Mouse (Mus musculus) liver, postnatal 0 days (tissue): ENCODE measurements around the gene Csrnp1. TPM values are rescaled to one million over a fixed set of nuclear protein-coding genes. Genes with fewer than 3 reads are reported as not detected.

Experiments
- ATAC-seq: fragments of 200-750 bp; cut with Nextera tagmentation; 2 replicates; pipeline ENCODE4 v1.8.0; 2017; ENCODE audit warnings: mild to moderate bottlenecking, moderate library complexity
- DNase-seq: peaks from one replicate; pipeline ENCODE4 v3.0.0-alpha.2; 2016
- H3K27ac ChIP-seq: fragments of 300-500 bp; sonication (generic); 2 replicates; pipeline ENCODE4 v1.5.1; 2014; ENCODE audit warnings: antibody characterized with exemption, moderate library complexity, mild to moderate bottlenecking, low read depth
- H3K27me3 ChIP-seq: fragments of 300-500 bp; sonication (generic); 2 replicates; pipeline ENCODE4 v1.6.1; 2014; ENCODE audit warnings: low read length, control low read depth, mixed read lengths; ENCODE audit not compliant: insufficient read depth
- H3K36me3 ChIP-seq: fragments of 300-500 bp; sonication (generic); replicated peaks from 2 replicates; pipeline ENCODE4 v1.6.1; 2014; ENCODE audit warnings: mild to moderate bottlenecking, control low read depth, low read length, moderate library complexity, mixed read lengths; ENCODE audit not compliant: insufficient read depth
- H3K4me1 ChIP-seq: fragments of 300-500 bp; sonication (generic); 2 replicates; pipeline ENCODE4 v1.6.1; 2014; ENCODE audit warnings: antibody characterized with exemption, mild to moderate bottlenecking, control low read depth; ENCODE audit not compliant: insufficient read depth
- H3K4me2 ChIP-seq: fragments of 300-500 bp; sonication (generic); 2 replicates; pipeline ENCODE4 v1.6.1; 2014; ENCODE audit warnings: low read depth, mild to moderate bottlenecking, low read length, moderate library complexity, mixed read lengths
- H3K4me3 ChIP-seq: fragments of 300-500 bp; sonication (generic); 2 replicates; pipeline ENCODE4 v1.5.1; 2014; ENCODE audit warnings: low read depth, low read length
- H3K9ac ChIP-seq: fragments of 300-500 bp; sonication (generic); replicated peaks from 2 replicates; pipeline ENCODE4 v1.6.1; 2014; ENCODE audit warnings: mild to moderate bottlenecking, moderate library complexity
- H3K9me3 ChIP-seq: fragments of 300-500 bp; sonication (generic); 2 replicates; pipeline ENCODE4 v1.6.1; 2016; ENCODE audit warnings: mild to moderate bottlenecking, control low read depth, low read length, mixed read lengths
- CTCF ChIP-seq: sonication (generic); IDR thresholded peaks from 2 replicates; pipeline ENCODE4 v1.5.1; 2016; ENCODE audit warnings: antibody characterized with exemption, low read depth
- EP300 ChIP-seq: IDR thresholded peaks from 2 replicates; pipeline ENCODE4 v1.6.1; 2016; ENCODE audit warnings: antibody characterized with exemption, low read depth, mild to moderate bottlenecking
- WGBS: fragments of 180-500 bp; shearing (Covaris S2); extraction: QIAGEN DNeasy Blood & Tissue Kit; methylation state at CpG from one replicate; pipeline ENCODE4 v1.1.7; 2014; ENCODE audit not compliant: insufficient replicate concordance; 5-methylcytosine and 5-hydroxymethylcytosine counted together
- polyA plus RNA-seq: library from polyadenylated mRNA; unstranded; fragments of >200 nt; fragmentation: Nextera tagmentation; extraction: Ambion mirVana; gene quantifications from 2 replicates; pipeline ENCODE4 v1.2.1, GENCODE M21; 2015

Gene Csrnp1
- polyA plus RNA-seq, 1 experiment from 2014 or later = 3.4 TPM

GRCm38 (mm10) chr9:120009226-120009841 lies 24.9 kb upstream of the Csrnp1 start:
- no peaks in the 10 kb centered on the region for H3K27me3 ChIP-seq
- no peaks in the 10 kb centered on the region for H3K9me3 ChIP-seq
- no peak for TF ChIP-seq CTCF
- TF ChIP-seq EP300 = no peak
- no peak overlapping the region for H3K4me2 ChIP-seq
- DNase-seq = no peak
- H3K4me1 ChIP-seq = peaks cover 21% of the 10 kb centered on the region
- H3K4me3 ChIP-seq = no peak overlapping the region
- H3K9ac ChIP-seq = no peak overlapping the region
- 78% methylated on average over 7 of the region's 7 CpGs for WGBS
- no peaks in the 10 kb centered on the region for H3K36me3 ChIP-seq
- ATAC-seq = no peak
- 0 out of 2 replicates have a peak overlapping the region, but pooled peaks have one; percentile 32 for H3K27ac ChIP-seq

GRCm38 (mm10) chr9:120007833-120008232 lies 23.4 kb upstream of the Csrnp1 start:
- DNase-seq (no peak), ATAC-seq (no peak)
- Histone ChIP-seq H3K36me3 (no peaks in the 10 kb centered on the region), H3K9me3 (no peaks in the 10 kb centered on the region), H3K27ac (no peak overlapping the region), H3K4me2 (no peak overlapping the region), H3K4me1 (peaks cover 14% of the 10 kb centered on the region), H3K4me3 (no peak overlapping the region), H3K9ac (no peak overlapping the region), H3K27me3 (no peaks in the 10 kb centered on the region)
- WGBS = 80% methylated on average over 1 of the region's 1 CpGs
- TF ChIP-seq CTCF (peak; percentile 18; the same call in 1 of the 2 replicates), EP300 (no peak)

GRCm38 (mm10) chr9:120005936-120006335 lies 21.5 kb upstream of the Csrnp1 start:
- Histone ChIP-seq H3K4me3 (no peak overlapping the region), H3K27ac (no peak overlapping the region), H3K36me3 (no peaks in the 10 kb centered on the region), H3K27me3 (no peaks in the 10 kb centered on the region), H3K9me3 (no peaks in the 10 kb centered on the region), H3K4me2 (no peak overlapping the region), H3K4me1 (peaks cover 26% of the 10 kb centered on the region), H3K9ac (no peak overlapping the region)
- ATAC-seq = no peak
- TF ChIP-seq CTCF = no peak
- TF ChIP-seq EP300 = no peak
- DNase-seq = no peak
- 61% methylated on average over 3 of the region's 3 CpGs for WGBS

DNA sequence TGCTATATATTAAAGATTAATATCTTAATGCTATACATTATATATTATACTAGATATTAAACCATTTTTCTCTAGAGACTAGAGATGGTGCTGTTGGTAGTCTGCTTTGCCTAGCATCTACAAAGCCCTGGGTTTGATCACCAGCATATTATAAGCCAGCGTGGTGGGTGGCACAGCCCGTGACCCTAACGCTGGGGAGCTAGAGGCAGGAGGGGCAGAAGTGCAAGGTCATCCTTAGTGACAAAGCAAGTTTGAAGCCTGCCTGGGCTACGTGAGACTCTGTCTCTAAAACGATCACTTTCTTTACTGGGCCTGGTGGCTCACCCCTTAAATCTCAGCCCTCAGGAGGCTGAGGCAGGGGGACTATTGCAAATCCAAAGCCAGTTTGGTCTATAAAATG lies 18.4 kb upstream of the Csrnp1 start:
- no peak for ATAC-seq
- Histone ChIP-seq H3K4me1 (peaks cover 40% of the 10 kb centered on the region), H3K27ac (no peak overlapping the region), H3K4me3 (no peak overlapping the region), H3K9ac (no peak overlapping the region), H3K36me3 (no peaks in the 10 kb centered on the region), H3K4me2 (no peak overlapping the region), H3K9me3 (no peaks in the 10 kb centered on the region), H3K27me3 (no peaks in the 10 kb centered on the region)
- WGBS = 62% methylated on average over 5 of the region's 5 CpGs
- no peak for DNase-seq
- TF ChIP-seq CTCF (no peak), EP300 (no peak)

DNA sequence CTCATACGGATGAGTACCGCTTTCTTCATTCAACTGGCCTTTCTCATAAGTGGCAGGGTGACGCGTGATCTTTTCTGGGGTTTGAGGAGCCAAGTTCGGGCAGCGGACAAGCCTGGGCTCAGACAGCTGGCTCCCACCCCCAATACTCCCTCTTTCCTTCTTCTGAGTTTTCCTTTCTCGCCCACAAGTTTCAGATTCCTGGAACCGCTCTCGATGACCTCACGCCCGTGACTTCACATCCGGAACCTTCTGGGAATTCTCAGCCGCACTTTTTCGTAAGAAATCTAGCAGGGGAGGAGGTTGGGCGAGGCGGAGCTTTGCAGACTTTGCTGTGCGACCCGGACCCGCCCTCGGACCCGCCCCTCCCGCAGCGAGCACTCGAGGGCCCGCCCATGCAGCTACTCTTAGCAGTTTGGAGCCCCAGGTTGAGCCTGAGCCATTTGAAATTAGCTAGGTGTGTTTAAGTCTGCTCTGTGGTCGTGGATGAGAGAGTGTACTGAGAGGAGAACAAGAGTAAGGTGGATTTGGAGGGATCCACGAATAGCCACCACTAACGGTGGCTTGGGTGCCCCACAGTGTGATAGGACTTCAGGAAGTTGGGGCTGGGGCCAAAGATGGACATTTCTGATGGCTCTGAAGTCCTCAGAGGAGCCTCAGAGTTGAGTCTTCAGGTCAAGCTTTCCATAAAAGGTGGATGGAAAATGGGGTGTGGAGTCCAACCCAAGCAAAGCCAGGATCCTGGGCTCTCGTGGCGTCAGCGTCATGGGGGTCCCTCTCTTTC lies 17.7 kb upstream of the Csrnp1 start:
- 9% methylated on average over 31 of the region's 31 CpGs for WGBS
- Histone ChIP-seq H3K4me3 (peak overlapping the region; percentile 37), H3K9ac (peak overlapping the region; percentile 56), H3K4me1 (peaks cover 40% of the 10 kb centered on the region), H3K36me3 (no peaks in the 10 kb centered on the region), H3K27me3 (no peaks in the 10 kb centered on the region), H3K9me3 (no peaks in the 10 kb centered on the region), H3K4me2 (peak overlapping the region; percentile 72), H3K27ac (peak overlapping the region; percentile 89)
- TF ChIP-seq EP300 (peak; percentile 82), CTCF (no peak)
- peak; percentile 91 for ATAC-seq
- DNase-seq = peak; percentile 92

DNA sequence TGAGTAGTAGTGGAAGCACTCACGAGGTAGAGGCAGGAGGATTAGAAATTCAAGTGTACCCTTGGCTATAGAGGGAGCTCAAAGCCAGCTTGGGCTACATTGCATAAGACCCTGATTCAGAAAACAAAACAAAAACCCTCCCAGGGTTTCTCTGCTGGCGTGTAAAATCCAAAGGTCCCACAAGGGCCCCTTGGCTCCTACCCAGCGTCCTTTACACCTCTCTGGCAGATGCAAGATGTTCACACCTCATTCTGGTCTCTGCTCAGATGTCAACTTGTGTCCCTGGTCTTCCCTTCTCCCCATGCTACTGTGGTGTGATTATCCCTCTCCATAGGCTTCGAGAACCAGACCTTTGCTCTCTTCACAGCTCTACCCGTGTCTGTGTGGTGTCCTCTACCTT lies 16.3 kb upstream of the Csrnp1 start:
- 50% methylated on average over 5 of the region's 5 CpGs for WGBS
- Histone ChIP-seq H3K9me3 (no peaks in the 10 kb centered on the region), H3K4me3 (no peak overlapping the region), H3K27ac (peak overlapping the region; percentile 89), H3K4me2 (no peak overlapping the region), H3K4me1 (peaks cover 40% of the 10 kb centered on the region), H3K9ac (no peak overlapping the region), H3K36me3 (no peaks in the 10 kb centered on the region), H3K27me3 (no peaks in the 10 kb centered on the region)
- ATAC-seq = peak; percentile 25; the same call in 1 of the 2 replicates
- TF ChIP-seq EP300 = no peak
- TF ChIP-seq CTCF = no peak
- no peak for DNase-seq
